Mouse (Mus musculus): ENCODE data around the gene Otulinl. TPM values are rescaled to one million over a fixed set of nuclear protein-coding genes. Genes with fewer than 3 reads are reported as not detected.

Gene Otulinl
- polyA plus RNA-seq, 1 experiment from 2014 or later, result 9.1 TPM

DNA sequence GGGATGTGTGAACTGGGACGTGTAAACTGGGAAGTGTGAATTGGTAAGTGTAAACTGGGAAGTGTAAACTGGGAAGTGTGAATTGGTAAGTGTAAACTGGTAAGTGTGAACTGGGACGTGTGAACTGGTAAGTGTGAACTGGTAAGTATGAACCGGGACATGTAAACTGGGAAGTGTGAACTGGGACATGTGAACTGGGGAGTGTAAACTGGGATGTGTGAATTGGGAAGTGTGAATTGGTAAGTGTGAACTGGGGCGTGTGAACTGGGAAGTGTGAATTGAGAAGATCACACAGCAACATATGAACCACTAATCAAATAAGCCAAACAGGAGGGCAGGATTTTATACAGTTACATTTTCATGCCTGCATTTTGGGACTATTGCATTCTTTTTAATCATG lies 23.0 kb downstream of the Otulinl start:
- Histone ChIP-seq H3K36me3 (ENCODE audit: control insufficient read depth, insufficient read depth, low read length) (no peaks in the 10 kb centered on the region), H3K4me1 (ENCODE audit: control insufficient read depth, insufficient read depth, low read length) (no peaks in the 10 kb centered on the region), H3K9me3 (ENCODE audit: control insufficient read depth, low read length) (no peaks in the 10 kb centered on the region), H3K4me3 (ENCODE audit: low read depth, low read length) (no peak overlapping the region), H3K27ac (replicated peaks; ENCODE audit: low read depth, low read length) (no peak overlapping the region), H3K27me3 (ENCODE audit: control insufficient read depth, insufficient read depth, low read length) (no peaks in the 10 kb centered on the region), H3K9ac (ENCODE audit: low read length) (no peak overlapping the region), H3K4me2 (ENCODE audit: low read depth, severe bottlenecking) (no peak overlapping the region)
- DNase-seq (ENCODE audit: low spot score) (no peak), ATAC-seq (ENCODE audit: insufficient number of reproducible peaks, low FRiP score, low TSS enrichment, low read depth) (no peak)
- 91% methylated on average over 4 of the region's 4 CpGs for WGBS

DNA sequence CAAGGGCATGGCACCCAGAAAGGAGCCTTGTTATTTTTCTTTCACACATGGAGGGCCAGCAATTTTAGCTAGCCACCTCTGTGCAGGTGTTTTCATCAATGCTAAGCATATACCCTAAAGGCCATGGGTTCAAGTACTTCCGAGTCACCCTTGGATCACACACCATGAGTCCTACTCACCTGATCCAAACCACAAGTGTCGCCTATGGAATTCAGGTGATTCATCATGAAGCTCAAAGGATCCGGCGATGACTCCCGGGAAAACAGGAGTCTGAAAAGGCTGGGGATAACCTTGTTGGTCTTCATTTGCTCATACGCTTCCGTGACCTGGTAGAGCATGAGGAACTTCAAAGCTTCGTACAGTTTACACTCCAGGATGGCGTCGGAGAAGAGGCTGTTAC lies 23.5 kb downstream of the Otulinl start:
- ATAC-seq (ENCODE audit: insufficient number of reproducible peaks, low FRiP score, low TSS enrichment, low read depth), result no peak
- H3K9me3 ChIP-seq (ENCODE audit: control insufficient read depth, low read length), result no peaks in the 10 kb centered on the region
- no peak overlapping the region for H3K4me2 ChIP-seq (ENCODE audit: low read depth, severe bottlenecking)
- DNase-seq (ENCODE audit: low spot score), result no peak
- H3K27me3 ChIP-seq (ENCODE audit: control insufficient read depth, insufficient read depth, low read length), result no peaks in the 10 kb centered on the region
- no peak overlapping the region for H3K4me3 ChIP-seq (ENCODE audit: low read depth, low read length)
- H3K4me1 ChIP-seq (ENCODE audit: control insufficient read depth, insufficient read depth, low read length), result no peaks in the 10 kb centered on the region
- no peak overlapping the region for H3K27ac ChIP-seq (replicated peaks; ENCODE audit: low read depth, low read length)
- WGBS, result 97% methylated on average over 10 of the region's 10 CpGs
- no peaks in the 10 kb centered on the region for H3K36me3 ChIP-seq (ENCODE audit: control insufficient read depth, insufficient read depth, low read length)
- H3K9ac ChIP-seq (ENCODE audit: low read length), result no peak overlapping the region

DNA sequence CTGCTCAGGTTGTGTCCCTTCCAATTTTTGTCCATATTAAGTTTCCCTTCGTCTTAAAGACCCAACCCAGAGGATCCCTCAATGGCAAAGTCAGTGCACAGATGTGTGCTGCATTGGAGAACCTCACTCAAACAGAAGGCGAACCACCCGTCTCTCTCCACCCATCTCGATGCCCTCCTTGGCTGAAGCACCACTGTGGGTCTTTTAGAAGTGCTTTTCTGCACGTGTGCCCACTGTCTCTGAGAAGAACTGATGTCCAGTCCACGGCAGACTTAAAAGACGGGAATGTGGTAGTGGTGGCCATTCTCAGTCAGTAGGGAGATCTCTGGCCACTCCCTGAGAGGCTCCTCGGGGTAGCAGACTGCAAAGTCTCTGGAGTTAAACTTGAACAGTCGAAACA lies 24.8 kb downstream of the Otulinl start:
- no peak overlapping the region for H3K4me3 ChIP-seq (ENCODE audit: low read depth, low read length)
- no peak overlapping the region for H3K27ac ChIP-seq (replicated peaks; ENCODE audit: low read depth, low read length)
- H3K9me3 ChIP-seq (ENCODE audit: control insufficient read depth, low read length), result no peaks in the 10 kb centered on the region
- DNase-seq (ENCODE audit: low spot score) (no peak), ATAC-seq (ENCODE audit: insufficient number of reproducible peaks, low FRiP score, low TSS enrichment, low read depth) (no peak)
- no peak overlapping the region for H3K9ac ChIP-seq (ENCODE audit: low read length)
- no peak overlapping the region for H3K4me2 ChIP-seq (ENCODE audit: low read depth, severe bottlenecking)
- H3K4me1 ChIP-seq (ENCODE audit: control insufficient read depth, insufficient read depth, low read length), result no peaks in the 10 kb centered on the region
- 82% methylated on average over 9 of the region's 9 CpGs for WGBS
- no peaks in the 10 kb centered on the region for H3K27me3 ChIP-seq (ENCODE audit: control insufficient read depth, insufficient read depth, low read length)
- H3K36me3 ChIP-seq (ENCODE audit: control insufficient read depth, insufficient read depth, low read length), result no peaks in the 10 kb centered on the region

DNA sequence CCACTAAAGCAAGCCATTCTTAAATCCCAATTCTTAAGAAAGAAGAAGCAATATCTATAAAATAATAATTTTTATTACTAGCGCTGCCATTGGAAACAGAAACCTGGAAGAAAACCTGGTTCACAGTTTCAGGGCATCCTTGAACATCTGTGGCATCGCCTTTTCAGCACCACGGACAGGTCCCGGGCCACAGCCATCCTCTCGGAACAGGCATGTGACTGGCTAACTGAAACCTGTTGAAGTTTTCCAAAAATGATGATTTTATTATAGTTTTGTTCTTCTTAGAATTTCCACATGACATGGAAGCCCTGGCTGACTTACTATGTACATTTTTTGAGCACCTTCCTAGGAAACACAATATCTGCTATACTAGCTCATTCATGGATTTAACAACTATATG lies 26.4 kb downstream of the Otulinl start:
- Histone ChIP-seq H3K9me3 (ENCODE audit: control insufficient read depth, low read length) (no peaks in the 10 kb centered on the region), H3K4me3 (ENCODE audit: low read depth, low read length) (no peak overlapping the region), H3K27ac (replicated peaks; ENCODE audit: low read depth, low read length) (no peak overlapping the region), H3K9ac (ENCODE audit: low read length) (no peak overlapping the region), H3K4me1 (ENCODE audit: control insufficient read depth, insufficient read depth, low read length) (no peaks in the 10 kb centered on the region), H3K36me3 (ENCODE audit: control insufficient read depth, insufficient read depth, low read length) (no peaks in the 10 kb centered on the region), H3K27me3 (ENCODE audit: control insufficient read depth, insufficient read depth, low read length) (no peaks in the 10 kb centered on the region), H3K4me2 (ENCODE audit: low read depth, severe bottlenecking) (no peak overlapping the region)
- WGBS, result 23% methylated on average over 5 of the region's 5 CpGs
- ATAC-seq (ENCODE audit: insufficient number of reproducible peaks, low FRiP score, low TSS enrichment, low read depth), result no peak
- DNase-seq (ENCODE audit: low spot score), result peak; percentile 89

DNA sequence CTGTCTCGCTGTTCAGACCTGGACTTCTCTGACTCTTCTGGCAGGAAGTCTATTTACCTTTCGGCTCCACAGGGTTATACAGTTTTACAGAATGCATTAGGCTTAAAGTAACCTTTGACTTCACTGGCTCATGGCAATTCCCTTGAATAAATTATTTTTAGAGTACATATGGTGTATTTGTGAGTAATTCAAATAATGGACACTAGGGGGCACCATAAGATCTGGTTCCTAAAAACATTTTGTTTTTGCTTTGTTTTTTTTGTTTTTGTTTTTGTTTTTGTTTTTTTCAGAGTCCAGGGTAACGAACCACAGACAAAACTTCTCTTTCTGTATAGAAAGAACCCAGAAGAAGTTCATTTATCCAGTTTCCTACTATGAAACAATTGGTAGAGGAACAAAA lies 33.7 kb downstream of the Otulinl start:
- Histone ChIP-seq H3K4me2 (ENCODE audit: low read depth, severe bottlenecking) (no peak overlapping the region), H3K4me1 (ENCODE audit: control insufficient read depth, insufficient read depth, low read length) (no peaks in the 10 kb centered on the region), H3K27me3 (ENCODE audit: control insufficient read depth, insufficient read depth, low read length) (no peaks in the 10 kb centered on the region), H3K9ac (ENCODE audit: low read length) (no peak overlapping the region), H3K9me3 (ENCODE audit: control insufficient read depth, low read length) (no peaks in the 10 kb centered on the region), H3K4me3 (ENCODE audit: low read depth, low read length) (no peak overlapping the region), H3K36me3 (ENCODE audit: control insufficient read depth, insufficient read depth, low read length) (no peaks in the 10 kb centered on the region), H3K27ac (replicated peaks; ENCODE audit: low read depth, low read length) (no peak overlapping the region)
- DNase-seq (ENCODE audit: low spot score) (no peak), ATAC-seq (ENCODE audit: insufficient number of reproducible peaks, low FRiP score, low TSS enrichment, low read depth) (no peak)
- WGBS, result 42% methylated on average over 3 of the region's 3 CpGs

DNA sequence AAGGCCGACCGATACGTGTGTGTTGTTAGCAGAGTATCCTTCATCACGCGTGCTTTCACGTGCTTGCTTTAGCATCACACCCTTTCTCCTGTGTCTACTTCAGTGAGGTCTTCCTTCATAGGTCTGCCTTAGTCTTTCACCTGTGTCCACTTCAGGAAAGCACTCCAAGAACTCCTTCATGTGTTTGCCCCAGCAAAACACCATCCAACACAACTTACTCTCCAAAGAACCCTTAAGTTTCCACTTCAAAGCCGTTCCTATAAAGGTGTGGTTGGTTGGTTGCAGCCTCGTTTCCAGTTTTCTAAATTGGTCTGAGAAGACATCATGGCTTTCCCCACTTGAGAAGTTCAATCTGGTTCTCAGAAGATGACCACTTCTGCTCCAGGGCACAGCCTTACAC lies 34.7 kb downstream of the Otulinl start:
- Histone ChIP-seq H3K4me1 (ENCODE audit: control insufficient read depth, insufficient read depth, low read length) (no peaks in the 10 kb centered on the region), H3K27me3 (ENCODE audit: control insufficient read depth, insufficient read depth, low read length) (no peaks in the 10 kb centered on the region), H3K9me3 (ENCODE audit: control insufficient read depth, low read length) (no peaks in the 10 kb centered on the region), H3K36me3 (ENCODE audit: control insufficient read depth, insufficient read depth, low read length) (no peaks in the 10 kb centered on the region), H3K27ac (replicated peaks; ENCODE audit: low read depth, low read length) (no peak overlapping the region), H3K9ac (ENCODE audit: low read length) (no peak overlapping the region), H3K4me3 (ENCODE audit: low read depth, low read length) (no peak overlapping the region), H3K4me2 (ENCODE audit: low read depth, severe bottlenecking) (no peak overlapping the region)
- no peak for DNase-seq (ENCODE audit: low spot score)
- WGBS, result 93% methylated on average over 8 of the region's 8 CpGs
- ATAC-seq (ENCODE audit: insufficient number of reproducible peaks, low FRiP score, low TSS enrichment, low read depth), result no peak

DNA sequence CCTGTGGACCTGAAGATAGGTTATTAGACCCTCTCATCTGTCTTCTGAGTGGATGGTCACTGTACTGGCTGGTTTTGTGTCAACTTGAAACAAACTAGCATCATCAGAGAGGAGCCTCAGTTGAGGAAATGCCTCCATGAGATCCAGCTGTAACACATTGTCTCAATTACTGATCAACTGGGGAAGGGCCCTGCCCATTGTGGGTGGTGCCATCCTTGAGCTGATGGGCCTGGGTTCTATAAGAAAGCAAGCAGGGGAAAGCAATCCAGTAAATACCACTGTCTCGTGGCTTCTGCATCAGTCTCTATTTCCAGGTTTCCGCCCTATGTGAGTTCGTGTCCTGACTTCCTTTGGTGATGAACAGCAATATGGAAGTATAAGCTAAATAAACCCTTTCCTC lies 36.1 kb downstream of the Otulinl start:
- no peak for DNase-seq (ENCODE audit: low spot score)
- WGBS, result 85% methylated on average over 3 of the region's 3 CpGs
- no peaks in the 10 kb centered on the region for H3K36me3 ChIP-seq (ENCODE audit: control insufficient read depth, insufficient read depth, low read length)
- no peaks in the 10 kb centered on the region for H3K4me1 ChIP-seq (ENCODE audit: control insufficient read depth, insufficient read depth, low read length)
- no peak overlapping the region for H3K9ac ChIP-seq (ENCODE audit: low read length)
- H3K27me3 ChIP-seq (ENCODE audit: control insufficient read depth, insufficient read depth, low read length), result no peaks in the 10 kb centered on the region
- no peaks in the 10 kb centered on the region for H3K9me3 ChIP-seq (ENCODE audit: control insufficient read depth, low read length)
- ATAC-seq (ENCODE audit: insufficient number of reproducible peaks, low FRiP score, low TSS enrichment, low read depth), result no peak
- no peak overlapping the region for H3K27ac ChIP-seq (replicated peaks; ENCODE audit: low read depth, low read length)
- H3K4me3 ChIP-seq (ENCODE audit: low read depth, low read length), result no peak overlapping the region
- no peak overlapping the region for H3K4me2 ChIP-seq (ENCODE audit: low read depth, severe bottlenecking)

DNA sequence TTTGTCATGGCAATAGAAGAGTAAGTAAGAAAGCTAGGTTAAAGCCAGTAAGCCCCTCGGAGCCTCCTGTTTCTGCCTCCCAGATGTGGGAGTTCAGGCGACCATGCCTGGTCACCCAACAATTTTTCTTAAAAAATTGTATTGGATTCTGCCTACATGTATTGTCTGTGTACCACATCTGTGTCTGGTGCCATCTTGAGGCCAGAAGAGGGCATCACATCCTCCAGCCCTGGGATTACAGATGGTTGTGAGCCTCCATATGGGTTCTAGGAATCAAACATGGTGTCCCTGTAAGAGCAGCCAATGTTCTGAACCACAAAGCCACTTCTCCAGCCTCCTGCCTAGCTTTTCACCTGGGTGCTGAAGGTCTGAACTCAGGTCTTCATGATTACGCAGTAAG lies 38.5 kb downstream of the Otulinl start:
- no peaks in the 10 kb centered on the region for H3K36me3 ChIP-seq (ENCODE audit: control insufficient read depth, insufficient read depth, low read length)
- no peak overlapping the region for H3K4me2 ChIP-seq (ENCODE audit: low read depth, severe bottlenecking)
- DNase-seq (ENCODE audit: low spot score), result no peak
- H3K27ac ChIP-seq (replicated peaks; ENCODE audit: low read depth, low read length), result no peak overlapping the region
- no peak overlapping the region for H3K4me3 ChIP-seq (ENCODE audit: low read depth, low read length)
- no peaks in the 10 kb centered on the region for H3K4me1 ChIP-seq (ENCODE audit: control insufficient read depth, insufficient read depth, low read length)
- H3K9me3 ChIP-seq (ENCODE audit: control insufficient read depth, low read length), result no peaks in the 10 kb centered on the region
- H3K27me3 ChIP-seq (ENCODE audit: control insufficient read depth, insufficient read depth, low read length), result no peaks in the 10 kb centered on the region
- WGBS, result 86% methylated on average over 3 of the region's 3 CpGs
- no peak overlapping the region for H3K9ac ChIP-seq (ENCODE audit: low read length)
- no peak for ATAC-seq (ENCODE audit: insufficient number of reproducible peaks, low FRiP score, low TSS enrichment, low read depth)

DNA sequence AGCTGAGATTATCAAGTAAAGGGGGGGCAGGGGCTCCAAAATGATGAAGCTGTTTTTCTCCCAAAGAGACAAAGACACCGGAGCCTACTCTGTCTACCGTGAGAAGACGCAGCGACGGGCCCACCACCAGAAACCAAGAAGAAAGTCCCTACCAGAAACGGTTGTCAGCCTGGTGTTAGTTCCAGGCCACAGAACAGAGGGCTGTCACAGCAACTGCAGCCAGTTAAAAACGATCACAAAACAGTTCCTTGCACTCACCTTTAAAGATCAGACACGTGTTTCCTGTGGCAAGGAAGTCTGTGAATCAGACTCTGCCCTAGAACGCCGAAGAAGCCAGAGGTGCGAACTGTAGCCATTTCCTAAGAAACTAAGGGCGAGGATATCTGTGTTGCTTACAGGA lies 40.2 kb downstream of the Otulinl start:
- H3K36me3 ChIP-seq (ENCODE audit: control insufficient read depth, insufficient read depth, low read length), result no peaks in the 10 kb centered on the region
- WGBS, result 69% methylated on average over 12 of the region's 12 CpGs
- DNase-seq (ENCODE audit: low spot score) (no peak), ATAC-seq (ENCODE audit: insufficient number of reproducible peaks, low FRiP score, low TSS enrichment, low read depth) (no peak)
- H3K9ac ChIP-seq (ENCODE audit: low read length), result no peak overlapping the region
- H3K4me2 ChIP-seq (ENCODE audit: low read depth, severe bottlenecking), result no peak overlapping the region
- H3K4me1 ChIP-seq (ENCODE audit: control insufficient read depth, insufficient read depth, low read length), result no peaks in the 10 kb centered on the region
- no peaks in the 10 kb centered on the region for H3K9me3 ChIP-seq (ENCODE audit: control insufficient read depth, low read length)
- H3K27me3 ChIP-seq (ENCODE audit: control insufficient read depth, insufficient read depth, low read length), result no peaks in the 10 kb centered on the region
- no peak overlapping the region for H3K4me3 ChIP-seq (ENCODE audit: low read depth, low read length)
- H3K27ac ChIP-seq (replicated peaks; ENCODE audit: low read depth, low read length), result no peak overlapping the region

All from limb, embryonic 11.5 days (tissue).